Mouse (Mus musculus) lung, adult 2 months (tissue): ENCODE results near the gene Oxtr. TPM values are rescaled to one million over a fixed set of nuclear protein-coding genes. Genes with fewer than 3 reads are reported as not detected.
A peak's percentile ranks its signal among the peaks of the same experiment; 100 is the strongest.

Experiments used
- DNase-seq: peaks from one replicate; pipeline ENCODE4 v3.0.0; 2022
- H3K4me1 ChIP-seq: fragments of 200-500 bp; 2 replicates; pipeline ENCODE4 v1.6.1; 2011; ENCODE audit warnings: low read length; ENCODE audit not compliant: control insufficient read depth, insufficient read depth
- H3K4me3 ChIP-seq: fragments of 200-500 bp; replicated peaks from 2 replicates; pipeline ENCODE3; 2011; ENCODE audit warnings: low read depth, mild to moderate bottlenecking, control low read depth, low read length; ENCODE audit errors: extremely low read depth
- CTCF ChIP-seq: fragments of 200-500 bp; IDR thresholded peaks from 2 replicates; pipeline ENCODE4 v1.5.1; 2011; ENCODE audit warnings: mild to moderate bottlenecking, low read length, control low read depth; ENCODE audit not compliant: insufficient read depth
- POLR2A ChIP-seq: fragments of 200-500 bp; IDR thresholded peaks from 2 replicates; pipeline ENCODE4 v1.6.1; 2011; ENCODE audit warnings: low read depth, mild to moderate bottlenecking, control low read depth, low read length, borderline replicate concordance; ENCODE audit errors: extremely low read depth
- WGBS: fragments of 180-500 bp; shearing (Covaris S2); methylation state at CpG from one replicate; pipeline ENCODE4 v1.1.7; 2018; 5-methylcytosine and 5-hydroxymethylcytosine counted together
- polyA plus RNA-seq: library from polyadenylated mRNA; depleted of rRNA; stranded (reverse); fragments of >200 nt; gene quantifications from 2 replicates; pipeline ENCODE4 v1.2.3, GENCODE M21; 2012

The Oxtr gene
- polyA plus RNA-seq, 1 experiment, result 0.18 TPM

- H3K4me1 ChIP-seq, result peaks cover 9% of the 10 kb centered on the region
- TF ChIP-seq CTCF (no peak), POLR2A (no peak)
- DNase-seq, result no peak
- WGBS, result 4% methylated on average over 72 of the region's 72 CpGs
- no peak overlapping the region for H3K4me3 ChIP-seq
Measured at GRCm38 (mm10) chr6:112489181-112489909, 398 bp downstream of the Oxtr start.

- 35% methylated on average over 24 of the region's 24 CpGs for WGBS
- H3K4me3 ChIP-seq, result no peak overlapping the region
Measured at GRCm38 (mm10) chr6:112488821-112489180, 942 bp downstream of the Oxtr start.

GRCm38 (mm10) chr6:112487993-112488392 is 1.8 kb downstream of the Oxtr start:
- no peak for TF ChIP-seq CTCF
- no peak for TF ChIP-seq POLR2A
- Histone ChIP-seq H3K4me1 (peaks cover 9% of the 10 kb centered on the region), H3K4me3 (no peak overlapping the region)
- WGBS, result 88% methylated on average over 5 of the region's 5 CpGs
- no peak for DNase-seq

More at GRCm38 (mm10) chr6:112488821-112489180, 942 bp downstream of the Oxtr start:
- TF ChIP-seq POLR2A (no peak), CTCF (no peak)
- DNase-seq, result no peak
- peaks cover 9% of the 10 kb centered on the region for H3K4me1 ChIP-seq

GRCm38 (mm10) chr6:112484316-112484715 is 5.4 kb downstream of the Oxtr start:
- peak; percentile 24 for DNase-seq
- TF ChIP-seq CTCF (peak; percentile 74), POLR2A (no peak)
- 0 out of 2 replicates have a peak, but pooled peaks cover 3% of the 10 kb centered on the region for H3K4me1 ChIP-seq
- 13% methylated on average over 4 of the region's 4 CpGs for WGBS
- no peak overlapping the region for H3K4me3 ChIP-seq

GRCm38 (mm10) chr6:112479861-112480260 is 9.9 kb downstream of the Oxtr start:
- Histone ChIP-seq H3K4me3 (no peak overlapping the region), H3K4me1 (no peaks in the 10 kb centered on the region)
- no peak for DNase-seq
- TF ChIP-seq POLR2A, result no peak
- TF ChIP-seq CTCF, result no peak
- WGBS, result 46% methylated on average over 13 of the region's 13 CpGs

GRCm38 (mm10) chr6:112471644-112472043 is 18.1 kb downstream of the Oxtr start:
- no peak for TF ChIP-seq POLR2A
- TF ChIP-seq CTCF, result no peak
- no peaks in the 10 kb centered on the region for H3K4me1 ChIP-seq
- H3K4me3 ChIP-seq, result no peak overlapping the region
- no peak for DNase-seq
- WGBS, result 60% methylated on average over 4 of the region's 4 CpGs

GRCm38 (mm10) chr6:112466001-112466400 is 23.7 kb downstream of the Oxtr start:
- no peak overlapping the region for H3K4me3 ChIP-seq
- no peak for TF ChIP-seq CTCF
- no peak for TF ChIP-seq POLR2A
- DNase-seq, result no peak
- H3K4me1 ChIP-seq, result peaks cover 2% of the 10 kb centered on the region; the same call in 1 of the 2 replicates

GRCm38 (mm10) chr6:112465441-112465840 is 24.3 kb downstream of the Oxtr start:
- no peak for TF ChIP-seq CTCF
- no peak for TF ChIP-seq POLR2A
- DNase-seq, result no peak
- 74% methylated on average over 3 of the region's 3 CpGs for WGBS
- Histone ChIP-seq H3K4me1 (peaks cover 2% of the 10 kb centered on the region; the same call in 1 of the 2 replicates), H3K4me3 (no peak overlapping the region)

GRCm38 (mm10) chr6:112463331-112463730 is 26.4 kb downstream of the Oxtr start:
- WGBS, result 69% methylated on average over 6 of the region's 6 CpGs
- TF ChIP-seq POLR2A (no peak), CTCF (no peak)
- Histone ChIP-seq H3K4me1 (peaks cover 2% of the 10 kb centered on the region; the same call in 1 of the 2 replicates), H3K4me3 (no peak overlapping the region)
- no peak for DNase-seq

GRCm38 (mm10) chr6:112461459-112461858 is 28.3 kb downstream of the Oxtr start:
- Histone ChIP-seq H3K4me1 (peaks cover 2% of the 10 kb centered on the region; the same call in 1 of the 2 replicates), H3K4me3 (no peak overlapping the region)
- TF ChIP-seq CTCF, result no peak
- no peak for TF ChIP-seq POLR2A
- WGBS, result 93% methylated on average over 5 of the region's 5 CpGs
- no peak for DNase-seq
